Mouse (Mus musculus): ENCODE results near the gene Chfr. TPM values are rescaled to one million over a fixed set of nuclear protein-coding genes. Genes with fewer than 3 reads are reported as not detected.

Chfr gene
- polyA plus RNA-seq (2014; fragmentation: Illumina TruSeq; extraction: RNeasy Lipid Tissue Mini Kit (QIAGEN cat#74804); ENCODE audit: insufficient read depth, low read depth, low replicate concordance) = 17.1 TPM

DNA sequence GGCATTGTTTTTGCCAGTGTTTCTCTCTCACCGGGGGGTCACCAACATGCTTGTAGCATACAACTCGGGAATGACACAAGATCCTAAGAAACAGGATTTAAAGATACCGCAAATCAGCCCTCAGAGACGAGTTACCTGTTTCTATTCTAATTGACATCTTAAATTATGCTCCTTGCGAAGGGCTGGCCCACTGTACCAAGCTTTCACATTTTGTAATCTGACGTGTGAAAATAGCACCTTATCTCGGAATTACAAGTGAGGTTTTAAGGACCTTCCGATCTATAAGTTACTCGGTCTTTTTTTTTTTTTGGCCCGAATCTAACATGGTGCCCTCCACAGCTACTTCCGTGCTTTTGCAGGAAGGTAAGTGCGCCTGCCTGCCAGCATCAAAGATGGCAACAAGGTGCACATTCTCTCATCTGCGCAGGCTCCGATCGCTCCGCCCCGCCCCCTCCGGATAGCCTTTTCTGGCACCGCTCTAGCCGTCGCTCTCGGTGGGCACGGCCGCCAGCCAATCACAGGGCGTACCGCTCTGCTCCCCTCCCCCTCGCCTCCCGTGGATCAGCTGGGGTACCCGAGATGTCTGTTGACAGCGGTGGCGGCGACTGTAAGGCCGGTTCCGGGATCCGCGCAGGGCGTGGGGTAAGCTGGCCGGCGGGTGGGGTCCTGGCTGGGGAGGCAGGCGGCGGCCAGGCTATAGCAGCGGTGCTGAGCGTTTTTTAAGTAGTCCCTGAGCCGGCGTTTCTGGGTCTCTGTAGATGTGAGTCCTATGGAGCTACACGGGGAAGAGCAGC is at the start of gene Chfr:
Gene Chfr (plus strand): TSS at position 550 of the 794 bp plus-strand sequence.

DNA sequence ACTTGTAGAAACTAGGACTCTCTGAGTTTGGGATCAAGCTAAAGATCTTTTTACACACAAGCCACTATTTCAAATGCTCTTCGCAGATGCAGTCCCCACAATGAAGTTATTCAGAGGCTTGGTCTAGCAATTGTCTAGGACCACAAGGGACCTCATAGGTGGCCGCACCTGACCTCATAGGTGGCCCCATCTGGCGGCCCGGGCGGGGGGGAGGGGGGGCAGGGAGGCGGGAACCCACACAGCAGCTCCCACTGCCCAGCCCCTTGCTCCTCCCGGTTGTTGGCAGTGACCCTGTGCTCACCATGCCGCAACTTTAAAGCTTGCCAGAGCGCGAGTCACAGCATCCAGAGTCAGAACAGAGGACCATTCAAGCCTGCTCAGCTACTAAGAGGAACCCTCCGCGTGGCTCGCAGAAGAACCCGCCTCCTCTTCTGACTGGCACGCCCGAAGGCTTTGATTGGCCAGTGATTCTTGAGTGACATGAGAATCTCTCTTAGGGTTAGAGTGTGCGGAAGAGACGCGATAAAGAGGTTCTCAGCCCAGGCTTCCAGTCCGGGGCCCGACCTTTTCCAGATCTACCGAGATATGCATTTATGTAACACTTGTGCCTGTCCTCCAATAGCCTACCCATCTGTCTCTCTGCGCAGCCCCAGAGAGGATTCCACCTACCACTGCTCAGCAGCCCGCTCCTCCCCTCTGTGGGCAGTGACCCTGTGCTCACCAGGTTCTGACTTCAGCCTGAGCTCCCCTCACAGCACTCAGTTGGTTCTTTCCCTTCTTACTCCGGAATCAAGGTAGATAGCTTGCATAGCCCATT is 41.4 kb upstream of the Chfr start, which contains the start of gene Gm35315:
Gene Gm35315 (minus strand): TSS at position 391 of the 817 bp plus-strand sequence.

DNA sequence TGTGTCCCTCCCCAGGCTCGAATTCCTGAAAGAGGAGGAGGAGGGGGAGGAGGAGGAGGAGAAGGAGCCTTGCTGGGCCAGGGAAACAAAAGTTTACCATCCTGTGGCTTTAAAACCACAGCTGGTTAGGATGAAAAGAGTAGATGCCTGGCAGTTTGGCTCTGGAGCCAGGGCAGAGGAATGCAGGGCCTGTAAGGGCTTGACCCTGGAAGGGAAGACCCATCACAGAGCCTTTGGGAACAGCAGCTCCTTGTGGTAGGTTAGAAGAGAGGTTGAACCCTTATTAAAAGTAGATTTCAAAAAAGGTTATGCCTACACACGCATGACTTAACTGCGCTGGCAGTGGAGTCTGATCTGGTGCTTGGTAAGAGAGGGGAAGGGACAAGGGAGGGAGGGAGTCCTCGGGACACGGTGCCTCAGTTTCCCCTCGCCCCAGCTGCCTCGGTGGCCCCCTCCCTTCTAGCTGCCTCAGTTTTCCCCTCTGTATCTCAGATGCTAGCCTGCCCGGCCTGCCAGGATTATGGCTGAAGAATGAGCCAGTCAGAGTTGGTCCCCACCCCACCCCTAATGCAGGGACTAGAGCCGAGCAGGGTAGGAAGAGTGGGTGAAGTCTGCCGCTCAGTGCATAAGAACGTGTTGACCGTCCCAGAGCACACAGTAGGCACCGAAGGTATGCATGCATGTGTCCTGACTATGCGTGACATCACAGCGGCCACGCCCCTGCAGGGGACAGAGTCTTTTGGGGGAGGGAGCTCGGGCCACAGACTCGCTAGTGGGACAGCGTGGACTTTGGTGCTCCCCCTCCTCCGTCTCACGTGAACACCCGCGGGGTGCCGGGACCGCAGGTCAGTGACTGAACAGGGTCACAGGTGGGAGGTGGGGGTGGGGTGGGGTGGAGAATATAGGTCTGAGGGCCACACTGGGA is 35.7 kb upstream of the Chfr start, which contains the start of gene Plcxd1:
Gene Plcxd1 (plus strand): TSS at position 314 of the 925 bp plus-strand sequence.

DNA sequence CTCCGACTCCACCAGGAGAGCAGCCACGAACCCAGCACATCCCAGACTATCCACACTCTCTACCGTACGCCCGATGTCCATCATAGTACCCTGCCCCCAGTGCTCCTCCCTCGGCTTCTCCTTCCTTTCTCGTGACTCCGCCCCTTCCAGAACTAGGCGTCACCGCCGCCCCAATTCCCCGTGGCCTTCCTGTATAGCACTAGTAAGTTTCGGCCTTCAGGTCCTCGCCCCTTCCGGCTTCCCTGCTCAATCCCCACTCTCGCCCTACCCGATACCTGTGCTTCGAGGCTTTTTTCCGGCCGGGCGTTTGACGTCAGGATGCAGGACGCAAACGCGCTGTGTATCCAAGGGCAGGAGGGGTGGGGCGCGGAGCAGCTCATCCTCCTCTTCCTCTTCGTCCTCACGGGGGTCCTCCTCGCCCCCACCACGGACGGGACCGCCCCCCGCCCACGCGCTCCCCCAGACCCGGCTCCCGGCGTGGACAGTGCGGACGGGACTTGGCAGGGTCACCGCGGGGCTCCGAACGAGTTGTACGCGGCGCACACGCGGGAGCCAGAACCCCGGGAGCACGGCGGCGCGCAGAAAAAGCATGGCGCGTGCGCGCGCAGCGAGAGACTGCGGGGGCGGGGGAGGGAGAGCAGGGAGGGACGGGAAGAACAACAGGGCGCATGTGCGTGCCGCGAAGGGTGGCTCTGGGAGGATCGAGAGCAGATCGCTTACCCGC is 27.9 kb upstream of the Chfr start, which contains the start of gene Gtpbp6:
Gene Gtpbp6 (minus strand): TSS at position 617 of the 724 bp plus-strand sequence.

DNA sequence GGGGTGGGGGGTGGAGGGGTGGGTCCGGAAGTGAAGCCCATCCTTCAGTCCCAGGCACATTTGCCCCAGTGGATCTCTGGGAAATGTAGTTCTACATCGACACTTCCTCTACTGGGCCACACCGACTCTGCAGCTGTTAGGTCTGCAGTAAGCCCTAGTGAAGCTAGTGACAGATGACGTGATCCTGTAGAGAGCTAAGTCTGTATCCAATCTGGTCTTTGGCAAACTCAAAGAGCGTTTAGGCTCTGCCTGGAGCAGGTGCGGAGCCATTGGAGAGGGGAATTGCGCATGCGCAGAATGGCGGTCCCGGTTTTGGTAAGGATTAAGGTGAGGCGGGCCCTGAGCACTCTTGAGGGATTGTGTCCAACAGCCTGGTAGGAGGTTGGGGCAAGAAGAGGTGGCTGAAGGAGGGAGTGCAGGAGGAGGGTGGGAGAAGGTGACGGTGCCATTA is 25.6 kb upstream of the Chfr start, which contains the start of gene Zfp605:
Gene Zfp605 (plus strand): TSS at position 102 of the 451 bp plus-strand sequence.

DNA sequence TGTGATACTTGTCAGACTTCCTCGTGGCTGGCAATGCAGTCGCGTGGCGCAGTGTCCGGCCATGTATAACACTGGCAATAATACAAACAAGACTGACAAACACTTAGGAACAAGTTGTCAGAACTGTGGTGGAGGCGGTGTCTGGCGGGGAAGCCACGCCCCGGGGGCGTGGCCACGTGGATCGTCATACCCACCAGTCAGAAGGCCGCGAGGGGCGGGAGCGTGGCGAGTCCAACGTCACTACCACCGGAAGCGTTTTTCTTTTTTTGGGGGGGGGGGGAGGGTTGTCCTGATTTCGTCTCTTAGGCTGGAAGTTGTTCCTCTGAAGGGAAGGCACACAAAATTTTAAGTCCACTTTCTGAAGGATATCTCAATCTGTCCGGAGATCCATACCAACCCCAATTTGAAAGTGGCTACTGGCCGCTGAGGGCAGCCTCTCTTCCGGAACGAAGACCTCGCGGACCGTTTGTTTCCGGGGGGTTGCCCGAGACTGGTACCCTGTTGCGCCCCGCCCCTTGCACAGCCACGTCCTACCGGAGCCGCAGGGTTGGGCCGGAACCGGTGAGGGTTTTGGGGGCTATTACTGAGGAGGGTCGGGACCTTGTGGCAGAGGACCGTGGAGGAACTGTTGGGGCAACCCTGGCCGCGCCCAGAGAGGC is 40.8 kb downstream of the Chfr start, which contains the start of gene Golga3:
Gene Golga3 (plus strand): TSS at position 340 of the 659 bp plus-strand sequence.

Other genes with a start within 250 kb of the Chfr start
- 6.7 TPM for gene Gm15446, start 212.4 kb upstream of the Chfr start, polyA plus RNA-seq (2014; fragmentation: Illumina TruSeq; extraction: RNeasy Lipid Tissue Mini Kit (QIAGEN cat#74804); ENCODE audit: insufficient read depth, low read depth, low replicate concordance)
- gene Zfp932, start 139.3 kb upstream of the Chfr start, polyA plus RNA-seq (2014; fragmentation: Illumina TruSeq; extraction: RNeasy Lipid Tissue Mini Kit (QIAGEN cat#74804); ENCODE audit: insufficient read depth, low read depth, low replicate concordance) = 13.1 TPM
- gene Gm17655, start 63.3 kb upstream of the Chfr start, polyA plus RNA-seq (2014; fragmentation: Illumina TruSeq; extraction: RNeasy Lipid Tissue Mini Kit (QIAGEN cat#74804); ENCODE audit: insufficient read depth, low read depth, low replicate concordance) = 1.9 TPM
- gene Gm35315, start 41.4 kb upstream of the Chfr start, polyA plus RNA-seq (2014; fragmentation: Illumina TruSeq; extraction: RNeasy Lipid Tissue Mini Kit (QIAGEN cat#74804); ENCODE audit: insufficient read depth, low read depth, low replicate concordance) = 0.23 TPM
- 0.45 TPM for gene Plcxd1, start 35.9 kb upstream of the Chfr start, polyA plus RNA-seq (2014; fragmentation: Illumina TruSeq; extraction: RNeasy Lipid Tissue Mini Kit (QIAGEN cat#74804); ENCODE audit: insufficient read depth, low read depth, low replicate concordance)
- 32.5 TPM for gene Gtpbp6, start 27.6 kb upstream of the Chfr start, polyA plus RNA-seq (2014; fragmentation: Illumina TruSeq; extraction: RNeasy Lipid Tissue Mini Kit (QIAGEN cat#74804); ENCODE audit: insufficient read depth, low read depth, low replicate concordance)
- gene Zfp605, start 25.8 kb upstream of the Chfr start, polyA plus RNA-seq (2014; fragmentation: Illumina TruSeq; extraction: RNeasy Lipid Tissue Mini Kit (QIAGEN cat#74804); ENCODE audit: insufficient read depth, low read depth, low replicate concordance) = 2.1 TPM
- 7.1 TPM for gene Golga3, start 40.9 kb downstream of the Chfr start, polyA plus RNA-seq (2014; fragmentation: Illumina TruSeq; extraction: RNeasy Lipid Tissue Mini Kit (QIAGEN cat#74804); ENCODE audit: insufficient read depth, low read depth, low replicate concordance)
- 9.2 TPM for gene Ankle2, start 95.2 kb downstream of the Chfr start, polyA plus RNA-seq (2014; fragmentation: Illumina TruSeq; extraction: RNeasy Lipid Tissue Mini Kit (QIAGEN cat#74804); ENCODE audit: insufficient read depth, low read depth, low replicate concordance)
- 16.7 TPM for gene Pgam5, start 134.1 kb downstream of the Chfr start, polyA plus RNA-seq (2014; fragmentation: Illumina TruSeq; extraction: RNeasy Lipid Tissue Mini Kit (QIAGEN cat#74804); ENCODE audit: insufficient read depth, low read depth, low replicate concordance)
- gene Pxmp2, start 150.3 kb downstream of the Chfr start, polyA plus RNA-seq (2014; fragmentation: Illumina TruSeq; extraction: RNeasy Lipid Tissue Mini Kit (QIAGEN cat#74804); ENCODE audit: insufficient read depth, low read depth, low replicate concordance) = 21.2 TPM
- gene Pole, start 150.5 kb downstream of the Chfr start, polyA plus RNA-seq (2014; fragmentation: Illumina TruSeq; extraction: RNeasy Lipid Tissue Mini Kit (QIAGEN cat#74804); ENCODE audit: insufficient read depth, low read depth, low replicate concordance) = 1.0 TPM
- gene P2rx2, start 207.4 kb downstream of the Chfr start, polyA plus RNA-seq (2014; fragmentation: Illumina TruSeq; extraction: RNeasy Lipid Tissue Mini Kit (QIAGEN cat#74804); ENCODE audit: insufficient read depth, low read depth, low replicate concordance) = 0.56 TPM
- 0.40 TPM for gene Lrcol1, start 208.9 kb downstream of the Chfr start, polyA plus RNA-seq (2014; fragmentation: Illumina TruSeq; extraction: RNeasy Lipid Tissue Mini Kit (QIAGEN cat#74804); ENCODE audit: insufficient read depth, low read depth, low replicate concordance)